Mouse (Mus musculus) right cerebral cortex, postnatal 10 days (tissue): Measurements from ENCODE around the gene Tbx21.

Source experiments
- DNase-seq, 2 experiments: peaks; one replicate each; pipeline ENCODE4 v3.0.0; 2021; ENCODE audit warnings: low spot score in 2 of 2

The Tbx21 gene

GRCm38 (mm10) chr11:97114671-97115601 lies at the start of gene Tbx21:
TSS of gene Tbx21 (minus strand) at chr11:97115331.
- no peak for DNase-seq

- DNase-seq = no peak
These were observed 45.2 kb upstream of the Tbx21 start for GRCm38 (mm10) chr11:97160341-97160740.

- DNase-seq = no peak
These were observed 41.9 kb upstream of the Tbx21 start for GRCm38 (mm10) chr11:97156999-97157398.

- DNase-seq = peak in 1 of 2 experiments; percentile 43
These were observed 37.6 kb upstream of the Tbx21 start for GRCm38 (mm10) chr11:97152662-97153287.

GRCm38 (mm10) chr11:97152023-97152426 lies 36.9 kb upstream of the Tbx21 start:
- peak; percentile 53 to 56 for DNase-seq

- DNase-seq = peak; percentile 78 to 82
These were observed 36.2 kb upstream of the Tbx21 start, which contains the start of gene Tbkbp1 for GRCm38 (mm10) chr11:97151343-97151801. TSS of gene Tbkbp1 (minus strand) at chr11:97151495.

- peak; percentile 85 to 91 for DNase-seq
These were observed 35.5 kb upstream of the Tbx21 start for GRCm38 (mm10) chr11:97150411-97151330.

- peak; percentile 82 for DNase-seq
These were observed 34.9 kb upstream of the Tbx21 start for GRCm38 (mm10) chr11:97149995-97150410.

GRCm38 (mm10) chr11:97149026-97149425 lies 33.9 kb upstream of the Tbx21 start:
- DNase-seq = no peak

- no peak for DNase-seq
These were observed 33.5 kb upstream of the Tbx21 start for GRCm38 (mm10) chr11:97148591-97148990.

GRCm38 (mm10) chr11:97147333-97147732 lies 32.2 kb upstream of the Tbx21 start:
- DNase-seq = no peak

GRCm38 (mm10) chr11:97146724-97147123 lies 31.6 kb upstream of the Tbx21 start:
- DNase-seq = peak; percentile 76 to 82

GRCm38 (mm10) chr11:97145951-97146350 lies 30.8 kb upstream of the Tbx21 start:
- no peak for DNase-seq

GRCm38 (mm10) chr11:97145320-97145719 lies 30.2 kb upstream of the Tbx21 start:
- no peak for DNase-seq

- no peak for DNase-seq
These were observed 28.2 kb upstream of the Tbx21 start for GRCm38 (mm10) chr11:97143196-97143900.

GRCm38 (mm10) chr11:97142159-97142608 lies 27.1 kb upstream of the Tbx21 start:
- DNase-seq = no peak

GRCm38 (mm10) chr11:97140811-97141210 lies 25.7 kb upstream of the Tbx21 start:
- no peak for DNase-seq

GRCm38 (mm10) chr11:97139256-97139655 lies 24.1 kb upstream of the Tbx21 start:
- DNase-seq = no peak

GRCm38 (mm10) chr11:97138554-97139226 lies 23.6 kb upstream of the Tbx21 start:
- peak; percentile 56 to 61 for DNase-seq

- DNase-seq = no peak
These were observed 18.1 kb upstream of the Tbx21 start for GRCm38 (mm10) chr11:97133270-97133669.
